Mouse (Mus musculus) midbrain, embryonic 12.5 days (tissue): Measurements from ENCODE around the gene Atxn7l1. TPM values are rescaled to one million over a fixed set of nuclear protein-coding genes. Genes with fewer than 3 reads are reported as not detected.

ENCODE experiments used
- ATAC-seq: fragments of 200-750 bp; cut with Nextera tagmentation; 2 replicates; pipeline ENCODE4 v1.8.0; 2017; ENCODE audit warnings: low read depth, moderate TSS enrichment, moderate library complexity; ENCODE audit not compliant: low FRiP score
- H3K27ac ChIP-seq: fragments of 300-500 bp; sonication (generic); replicated peaks from 2 replicates; pipeline ENCODE4 v1.5.1; 2016; ENCODE audit warnings: mild to moderate bottlenecking
- H3K27me3 ChIP-seq: fragments of 300-500 bp; sonication (generic); 2 replicates; pipeline ENCODE4 v1.6.1; 2016; ENCODE audit warnings: mild to moderate bottlenecking
- H3K36me3 ChIP-seq: fragments of 300-500 bp; sonication (generic); 2 replicates; pipeline ENCODE4 v1.6.1; 2016
- H3K4me1 ChIP-seq: fragments of 300-500 bp; sonication (generic); 2 replicates; pipeline ENCODE4 v1.6.1; 2016
- H3K4me2 ChIP-seq: fragments of 300-500 bp; sonication (generic); replicated peaks from 2 replicates; pipeline ENCODE4 v1.6.1; 2016; ENCODE audit warnings: mild to moderate bottlenecking, moderate library complexity
- H3K4me3 ChIP-seq: fragments of 300-500 bp; sonication (generic); 2 replicates; pipeline ENCODE4 v1.5.1; 2016; ENCODE audit warnings: mild to moderate bottlenecking
- H3K9ac ChIP-seq: fragments of 300-500 bp; sonication (generic); replicated peaks from 2 replicates; pipeline ENCODE4 v1.6.1; 2016; ENCODE audit warnings: mild to moderate bottlenecking, moderate library complexity
- H3K9me3 ChIP-seq: fragments of 300-500 bp; sonication (generic); 2 replicates; pipeline ENCODE4 v1.6.1; 2016; ENCODE audit warnings: mild to moderate bottlenecking
- WGBS: fragments of 180-500 bp; shearing (Covaris S2); methylation state at CpG from one replicate; pipeline ENCODE4 v1.1.7; 2016; 5-methylcytosine and 5-hydroxymethylcytosine counted together
- polyA plus RNA-seq: library from polyadenylated mRNA; unstranded; fragments of >200 nt; fragmentation: Nextera tagmentation; extraction: Ambion mirVana; gene quantifications from 2 replicates; pipeline ENCODE4 v1.2.1, GENCODE M21; 2016

The Atxn7l1 gene
- polyA plus RNA-seq, 1 experiment from 2014 or later = 11.3 TPM

DNA sequence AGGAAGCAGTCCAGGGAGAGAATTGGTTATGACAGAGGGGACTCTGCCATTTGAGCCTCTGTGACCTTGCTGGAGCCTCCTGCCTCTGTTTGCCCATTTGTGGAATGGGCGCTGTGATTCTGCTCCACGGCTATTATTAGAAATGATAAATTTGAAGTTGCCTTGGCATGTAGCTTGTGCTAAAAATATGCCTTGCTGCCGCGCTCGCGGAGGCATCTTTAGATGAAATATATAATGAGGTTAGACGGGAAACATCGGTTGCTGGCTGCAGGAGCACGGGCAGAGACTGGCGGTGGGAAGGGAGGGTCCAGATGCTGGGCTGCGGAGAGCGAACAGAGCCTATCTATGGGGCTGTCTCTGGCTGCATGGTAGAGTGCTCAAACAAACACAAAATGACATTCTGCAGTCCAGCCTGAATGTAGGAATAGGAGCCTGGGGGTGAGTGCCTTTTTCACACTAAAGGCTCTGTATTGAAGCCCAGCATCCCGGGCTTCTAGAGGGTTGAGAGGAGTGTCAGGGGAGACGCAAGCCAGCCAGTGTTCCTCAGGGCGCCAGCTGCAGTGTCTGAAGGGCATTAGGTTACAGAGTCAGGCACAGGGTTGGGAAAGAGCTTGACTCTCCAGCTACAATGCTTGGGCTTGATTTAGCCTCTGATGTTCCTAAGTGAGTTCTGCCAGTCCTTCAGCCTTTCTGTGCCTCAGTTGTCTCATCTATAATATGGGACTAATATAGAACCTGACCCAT, 96.8 kb downstream of the Atxn7l1 start:
- peaks cover 30% of the 10 kb centered on the region for H3K4me1 ChIP-seq
- H3K9me3 ChIP-seq = no peaks in the 10 kb centered on the region
- no peak overlapping the region for H3K9ac ChIP-seq
- H3K4me3 ChIP-seq = no peak overlapping the region
- H3K36me3 ChIP-seq = no peaks in the 10 kb centered on the region
- WGBS = 79% methylated on average over 15 of the region's 15 CpGs
- ATAC-seq = peak; percentile 47; the same call in 1 of the 2 replicates
- no peak overlapping the region for H3K27ac ChIP-seq
- no peaks in the 10 kb centered on the region for H3K27me3 ChIP-seq
- H3K4me2 ChIP-seq = no peak overlapping the region

DNA sequence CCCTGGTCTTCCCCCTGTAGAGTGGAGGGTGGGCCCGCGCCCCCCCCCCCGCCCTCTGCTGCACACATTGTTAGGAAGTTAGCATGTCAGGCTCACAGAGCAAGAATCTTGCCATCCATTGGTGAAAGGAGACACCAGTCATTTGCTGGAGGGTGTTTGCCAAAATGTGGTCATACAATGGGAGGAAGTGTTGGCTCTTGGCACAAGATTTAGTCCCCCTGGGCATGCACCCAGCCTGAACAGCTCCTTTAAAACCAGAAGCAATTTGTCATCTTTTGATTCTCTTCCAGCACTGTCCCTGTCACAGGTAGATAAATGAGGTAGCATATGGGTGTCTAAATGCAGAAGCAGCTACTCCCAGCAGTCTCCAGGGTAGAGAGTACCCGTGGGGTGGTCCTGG, 98.0 kb downstream of the Atxn7l1 start:
- no peak overlapping the region for H3K4me3 ChIP-seq
- 0 out of 2 replicates have a peak, but pooled peaks cover 3% of the 10 kb centered on the region for H3K36me3 ChIP-seq
- H3K27ac ChIP-seq = no peak overlapping the region
- no peak for ATAC-seq
- no peaks in the 10 kb centered on the region for H3K27me3 ChIP-seq
- 80% methylated on average over 2 of the region's 4 CpGs for WGBS
- H3K4me2 ChIP-seq = no peak overlapping the region
- peaks cover 30% of the 10 kb centered on the region for H3K4me1 ChIP-seq
- no peak overlapping the region for H3K9ac ChIP-seq
- H3K9me3 ChIP-seq = no peaks in the 10 kb centered on the region

DNA sequence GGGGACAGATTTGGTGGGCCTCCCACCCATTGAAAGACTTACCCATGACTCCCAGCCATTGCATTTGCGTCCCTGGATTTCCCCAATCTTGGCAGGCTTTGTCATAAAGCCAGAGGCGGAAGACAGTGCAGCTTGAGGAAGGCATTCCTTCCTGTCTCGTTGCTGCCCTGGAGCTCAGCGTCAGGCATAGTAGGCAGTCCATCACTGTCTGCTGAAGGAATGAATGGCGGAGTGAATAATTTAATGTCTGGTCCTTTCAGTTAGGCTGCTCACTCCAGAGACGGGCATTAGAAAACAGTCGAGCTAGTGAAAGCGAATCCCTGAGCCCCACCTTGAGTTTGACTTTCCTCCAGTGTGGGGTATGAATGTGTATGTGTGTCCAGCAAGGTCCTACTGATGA, 99.4 kb downstream of the Atxn7l1 start:
- WGBS = 66% methylated on average over 8 of the region's 8 CpGs
- Histone ChIP-seq H3K36me3 (0 out of 2 replicates have a peak, but pooled peaks cover 3% of the 10 kb centered on the region), H3K4me1 (peaks cover 30% of the 10 kb centered on the region), H3K9ac (no peak overlapping the region), H3K9me3 (no peaks in the 10 kb centered on the region), H3K4me3 (no peak overlapping the region), H3K27me3 (no peaks in the 10 kb centered on the region), H3K4me2 (no peak overlapping the region), H3K27ac (no peak overlapping the region)
- no peak for ATAC-seq

DNA sequence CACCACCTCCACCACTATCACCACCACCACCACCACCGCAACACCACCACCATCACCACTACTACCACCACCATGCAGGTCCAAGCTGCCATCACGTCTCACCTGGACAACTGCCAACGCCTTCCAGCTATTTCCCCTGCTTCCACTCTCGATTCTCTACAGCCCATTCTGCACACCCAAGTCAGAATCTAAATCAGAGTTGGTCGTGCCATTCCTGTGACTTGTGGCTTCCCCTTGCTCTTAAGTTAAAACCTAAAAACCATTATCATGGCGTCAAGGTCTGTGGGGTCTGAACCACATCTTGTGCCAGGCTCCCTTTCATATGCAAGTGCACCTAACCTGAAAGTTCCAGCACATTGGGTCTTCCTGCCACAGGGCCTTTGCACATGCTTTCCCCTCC, 102.7 kb downstream of the Atxn7l1 start:
- 94% methylated on average over 6 of the region's 6 CpGs for WGBS
- H3K9me3 ChIP-seq = no peaks in the 10 kb centered on the region
- H3K27me3 ChIP-seq = no peaks in the 10 kb centered on the region
- H3K36me3 ChIP-seq = 0 out of 2 replicates have a peak, but pooled peaks cover 3% of the 10 kb centered on the region
- H3K4me1 ChIP-seq = peaks cover 24% of the 10 kb centered on the region
- no peak overlapping the region for H3K27ac ChIP-seq
- no peak overlapping the region for H3K4me2 ChIP-seq
- H3K4me3 ChIP-seq = no peak overlapping the region
- no peak overlapping the region for H3K9ac ChIP-seq
- no peak for ATAC-seq

DNA sequence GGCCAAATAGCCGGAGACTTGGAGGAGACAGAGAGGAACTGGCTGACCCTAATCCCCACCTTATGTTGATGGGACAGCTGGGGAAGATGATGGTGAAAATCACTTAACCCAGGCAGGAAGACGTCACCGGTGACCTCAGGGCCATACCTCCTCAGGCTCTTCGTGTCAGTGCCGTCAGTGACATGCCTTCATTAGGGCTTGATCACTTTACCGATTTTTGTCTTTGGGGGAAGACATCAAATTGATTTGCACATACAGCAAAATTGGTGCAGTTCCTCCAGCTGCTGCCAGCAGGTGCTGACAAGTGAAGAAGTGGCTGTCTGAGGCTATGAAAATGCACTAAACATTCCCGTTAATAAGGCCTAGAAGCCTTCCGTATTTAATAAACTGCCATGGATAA, 103.9 kb downstream of the Atxn7l1 start:
- Histone ChIP-seq H3K27me3 (no peaks in the 10 kb centered on the region), H3K36me3 (0 out of 2 replicates have a peak, but pooled peaks cover 3% of the 10 kb centered on the region), H3K27ac (no peak overlapping the region), H3K4me2 (no peak overlapping the region), H3K4me3 (no peak overlapping the region), H3K9me3 (no peaks in the 10 kb centered on the region), H3K9ac (no peak overlapping the region), H3K4me1 (peaks cover 18% of the 10 kb centered on the region)
- ATAC-seq = 0 out of 2 replicates have a peak, but pooled peaks have one; percentile 28
- 72% methylated on average over 8 of the region's 8 CpGs for WGBS

DNA sequence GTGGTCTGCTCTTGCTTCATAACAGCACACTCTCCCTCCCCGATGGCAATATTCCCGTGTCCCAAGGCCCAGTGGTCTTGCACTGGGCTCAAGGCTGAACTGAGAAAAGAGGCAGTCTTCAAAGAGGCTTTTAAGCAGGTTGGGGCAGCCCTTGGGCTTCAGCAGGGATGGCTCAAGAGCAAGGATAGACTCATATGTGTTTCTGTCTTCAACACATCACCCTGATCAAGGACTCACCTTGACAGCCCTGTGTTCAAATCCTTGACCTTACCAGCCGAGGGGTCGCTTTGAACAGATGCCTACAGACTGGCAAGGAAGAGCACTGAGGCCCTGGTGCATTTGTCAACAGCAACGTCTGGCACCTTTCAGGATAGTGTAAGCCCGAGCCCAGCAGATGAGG, 105.1 kb downstream of the Atxn7l1 start:
- Histone ChIP-seq H3K4me1 (peaks cover 13% of the 10 kb centered on the region), H3K36me3 (0 out of 2 replicates have a peak, but pooled peaks cover 3% of the 10 kb centered on the region), H3K27ac (0 out of 2 replicates have a peak overlapping the region, but pooled peaks have one; percentile 10), H3K4me2 (no peak overlapping the region), H3K27me3 (no peaks in the 10 kb centered on the region), H3K4me3 (no peak overlapping the region), H3K9me3 (no peaks in the 10 kb centered on the region), H3K9ac (no peak overlapping the region)
- 78% methylated on average over 6 of the region's 6 CpGs for WGBS
- no peak; the same call in 1 of the 2 replicates for ATAC-seq

DNA sequence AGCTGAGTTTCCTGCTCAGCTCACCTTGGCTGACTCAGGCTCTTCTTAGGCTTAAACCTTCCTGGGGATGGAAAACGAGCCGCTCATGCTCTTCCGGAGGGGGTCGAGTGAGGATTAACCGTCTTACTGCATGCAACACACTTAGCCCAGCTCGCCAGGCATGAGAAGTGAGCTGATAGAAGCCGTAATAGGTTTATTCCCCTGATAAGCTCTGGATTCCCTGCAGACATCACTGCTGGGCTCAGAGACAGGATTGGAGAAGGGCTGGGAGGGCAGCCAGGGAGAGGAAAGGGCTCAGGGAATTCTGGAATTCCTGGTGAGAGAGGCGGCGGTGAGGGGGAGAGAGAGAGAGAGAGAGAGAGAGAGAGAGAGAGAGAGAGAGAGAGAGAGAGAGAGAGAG, 105.7 kb downstream of the Atxn7l1 start:
- Histone ChIP-seq H3K4me3 (no peak overlapping the region), H3K27me3 (no peaks in the 10 kb centered on the region), H3K27ac (0 out of 2 replicates have a peak overlapping the region, but pooled peaks have one; percentile 10), H3K9ac (0 out of 2 replicates have a peak overlapping the region, but pooled peaks have one; percentile 11), H3K36me3 (0 out of 2 replicates have a peak, but pooled peaks cover 3% of the 10 kb centered on the region), H3K4me1 (peaks cover 13% of the 10 kb centered on the region), H3K9me3 (no peaks in the 10 kb centered on the region), H3K4me2 (no peak overlapping the region)
- 0 out of 2 replicates have a peak, but pooled peaks have one; percentile 24 for ATAC-seq
- 32% methylated on average over 9 of the region's 9 CpGs for WGBS

DNA sequence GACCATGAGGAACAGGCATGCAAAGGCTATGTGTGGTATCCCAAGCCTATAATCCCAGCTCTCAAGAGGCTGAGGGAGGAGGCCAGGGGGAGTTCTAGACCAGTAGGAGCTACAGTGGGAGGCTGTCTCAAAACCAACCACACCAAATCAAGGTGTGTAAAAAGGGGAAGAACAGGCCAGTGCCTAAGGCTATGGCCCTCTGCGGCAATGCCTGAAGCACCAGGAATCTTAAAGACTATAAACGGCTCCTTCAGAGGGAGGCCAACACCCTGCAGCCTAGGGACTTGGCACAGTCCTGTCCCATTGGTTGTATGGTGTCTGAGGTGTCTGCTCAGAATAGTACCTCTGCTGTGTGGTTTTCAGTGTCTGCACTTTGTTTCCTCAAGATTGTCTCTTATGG, 107.8 kb downstream of the Atxn7l1 start:
- no peaks in the 10 kb centered on the region for H3K9me3 ChIP-seq
- WGBS = 91% methylated on average over 2 of the region's 2 CpGs
- no peak overlapping the region for H3K27ac ChIP-seq
- no peak overlapping the region for H3K4me2 ChIP-seq
- H3K36me3 ChIP-seq = 0 out of 2 replicates have a peak, but pooled peaks cover 2% of the 10 kb centered on the region
- no peak overlapping the region for H3K4me3 ChIP-seq
- H3K9ac ChIP-seq = no peak overlapping the region
- H3K4me1 ChIP-seq = peaks cover 13% of the 10 kb centered on the region
- no peak for ATAC-seq
- no peaks in the 10 kb centered on the region for H3K27me3 ChIP-seq

DNA sequence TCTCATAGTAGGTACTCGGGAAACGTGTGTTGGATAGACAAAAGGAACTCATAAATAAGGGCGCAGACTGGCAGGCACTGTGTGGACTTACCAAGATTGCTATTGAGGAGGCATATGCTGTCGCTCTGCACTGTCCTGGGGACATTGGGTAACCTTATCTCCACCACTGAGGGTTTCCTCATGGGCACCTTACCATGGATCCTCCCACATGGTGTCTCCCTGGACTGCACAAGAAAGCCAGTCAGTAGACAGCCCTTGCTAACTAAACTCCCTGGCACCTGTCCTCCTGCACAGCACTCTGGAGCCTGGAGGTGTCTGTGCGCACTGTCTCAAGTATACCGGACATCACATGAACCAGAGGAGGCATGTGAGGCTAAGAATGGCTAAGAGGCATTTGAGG, 108.9 kb downstream of the Atxn7l1 start:
- ATAC-seq = no peak
- H3K4me3 ChIP-seq = no peak overlapping the region
- no peaks in the 10 kb centered on the region for H3K9me3 ChIP-seq
- no peaks in the 10 kb centered on the region for H3K36me3 ChIP-seq
- WGBS = 96% methylated on average over 6 of the region's 6 CpGs
- H3K9ac ChIP-seq = no peak overlapping the region
- no peak overlapping the region for H3K4me2 ChIP-seq
- H3K4me1 ChIP-seq = peaks cover 13% of the 10 kb centered on the region
- H3K27me3 ChIP-seq = no peaks in the 10 kb centered on the region
- no peak overlapping the region for H3K27ac ChIP-seq

DNA sequence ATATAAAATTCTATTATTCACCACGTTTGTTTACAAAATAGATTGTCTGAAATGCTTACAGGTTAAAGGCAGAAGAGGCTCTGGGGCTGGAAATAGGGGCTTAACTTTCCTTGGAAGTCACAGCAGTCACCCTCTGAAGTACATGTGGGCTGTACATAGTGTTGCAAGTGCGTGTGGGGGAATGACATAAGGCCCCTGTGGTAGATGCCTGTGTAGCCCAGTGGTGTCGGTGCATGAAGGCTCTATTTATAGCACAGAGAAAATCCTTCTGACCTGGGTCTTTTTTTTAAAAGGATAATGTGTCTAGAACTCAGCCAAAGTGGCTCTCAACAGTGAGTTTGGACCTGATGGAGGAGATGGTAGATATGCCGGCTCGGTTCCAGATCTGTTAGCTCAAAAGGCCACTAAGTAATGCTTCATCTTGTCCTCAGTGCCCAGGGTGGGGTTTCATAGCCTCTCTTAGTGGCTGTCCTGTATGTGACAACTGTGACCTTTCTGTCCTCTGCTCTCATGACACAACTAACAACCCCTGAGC, 111.6 kb downstream of the Atxn7l1 start:
- no peaks in the 10 kb centered on the region for H3K9me3 ChIP-seq
- no peaks in the 10 kb centered on the region for H3K36me3 ChIP-seq
- H3K27me3 ChIP-seq = no peaks in the 10 kb centered on the region
- H3K27ac ChIP-seq = no peak overlapping the region
- no peaks in the 10 kb centered on the region for H3K4me1 ChIP-seq
- H3K4me3 ChIP-seq = no peak overlapping the region
- no peak for ATAC-seq
- H3K9ac ChIP-seq = no peak overlapping the region
- H3K4me2 ChIP-seq = no peak overlapping the region
- 94% methylated on average over 5 of the region's 5 CpGs for WGBS

DNA sequence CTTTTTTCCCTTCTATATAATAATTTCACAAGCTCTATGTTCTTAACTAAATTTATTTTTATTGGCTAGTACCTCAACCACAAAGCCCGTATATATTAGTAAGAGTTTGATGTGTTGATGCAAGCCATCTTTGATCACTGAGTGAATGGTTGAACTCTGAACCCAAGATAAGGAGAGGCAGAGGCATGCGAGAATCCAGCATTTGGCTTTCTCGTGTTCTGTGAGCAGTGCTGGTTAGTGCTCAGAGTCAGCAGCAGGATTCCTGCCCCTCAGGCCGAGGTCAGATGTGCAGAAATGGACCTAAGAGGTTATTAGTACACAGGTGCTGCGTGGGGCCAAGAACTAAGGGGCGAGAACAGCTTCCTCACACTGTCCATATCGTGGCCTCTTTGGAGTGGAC, 113.1 kb downstream of the Atxn7l1 start:
- no peak overlapping the region for H3K27ac ChIP-seq
- no peak for ATAC-seq
- no peak overlapping the region for H3K4me2 ChIP-seq
- no peak overlapping the region for H3K4me3 ChIP-seq
- peaks cover 2% of the 10 kb centered on the region; the same call in 1 of the 2 replicates for H3K4me1 ChIP-seq
- H3K27me3 ChIP-seq = no peaks in the 10 kb centered on the region
- no peaks in the 10 kb centered on the region for H3K9me3 ChIP-seq
- 84% methylated on average over 7 of the region's 7 CpGs for WGBS
- H3K36me3 ChIP-seq = no peaks in the 10 kb centered on the region
- no peak overlapping the region for H3K9ac ChIP-seq

DNA sequence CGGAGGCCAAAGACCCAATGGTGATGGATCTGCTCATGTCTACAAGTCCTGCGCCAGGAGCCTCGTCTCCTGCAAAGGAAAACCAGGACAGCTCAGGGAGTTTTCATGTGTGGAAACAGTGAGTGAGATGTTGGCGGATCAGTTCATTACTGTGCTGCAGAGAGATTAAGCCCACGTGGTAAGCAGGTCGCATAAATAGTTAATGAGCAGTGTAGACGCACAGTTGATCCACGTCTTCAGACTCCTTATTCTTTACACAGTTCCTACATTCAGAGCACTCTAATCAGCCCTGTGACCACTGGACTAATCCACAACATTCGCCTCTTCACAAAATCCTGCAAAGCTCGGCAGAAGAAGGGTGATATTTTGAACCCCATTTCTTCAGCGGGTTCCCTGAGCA, 118.4 kb downstream of the Atxn7l1 start:
- 76% methylated on average over 11 of the region's 11 CpGs for WGBS
- Histone ChIP-seq H3K36me3 (no peaks in the 10 kb centered on the region), H3K9ac (no peak overlapping the region), H3K4me3 (no peak overlapping the region), H3K27ac (no peak overlapping the region), H3K4me2 (no peak overlapping the region), H3K9me3 (0 out of 2 replicates have a peak, but pooled peaks cover 3% of the 10 kb centered on the region), H3K4me1 (peaks cover 4% of the 10 kb centered on the region; the same call in 1 of the 2 replicates), H3K27me3 (no peaks in the 10 kb centered on the region)
- peak; percentile 65 for ATAC-seq
